Mouse (Mus musculus) inflammation-experienced regulatory T-cells, adult 6 months (primary cell): ENCODE measurements around the gene Angptl2. TPM values are rescaled to one million over a fixed set of nuclear protein-coding genes. Genes with fewer than 3 reads are reported as not detected.

ENCODE experiments used
- ATAC-seq: one replicate; pipeline ENCODE4 v1.8.0; 2017
- polyA plus RNA-seq, 3 experiments: library from polyadenylated mRNA; unstranded; fragments of 100-300 nt; shearing (Covaris generic); gene quantifications; one replicate each; pipeline ENCODE4 v1.2.1; 2017

Gene Angptl2
- 10 to 100 TPM; 17.1 to 19.5 (median 19.3) TPM for polyA plus RNA-seq

GRCm38 (mm10) chr2:33215700-33216509, at the start of gene Angptl2:
Angptl2 (plus strand) TSS chr2:33216069.
- ATAC-seq, result peak; percentile 90

- ATAC-seq, result no peak
Observed at GRCm38 (mm10) chr2:33167060-33167459, 48.8 kb upstream of the Angptl2 start.

- peak; percentile 71 for ATAC-seq
Observed at GRCm38 (mm10) chr2:33169445-33169844, 46.4 kb upstream of the Angptl2 start.

GRCm38 (mm10) chr2:33170777-33171565, 44.9 kb upstream of the Angptl2 start:
- ATAC-seq, result no peak

DNA sequence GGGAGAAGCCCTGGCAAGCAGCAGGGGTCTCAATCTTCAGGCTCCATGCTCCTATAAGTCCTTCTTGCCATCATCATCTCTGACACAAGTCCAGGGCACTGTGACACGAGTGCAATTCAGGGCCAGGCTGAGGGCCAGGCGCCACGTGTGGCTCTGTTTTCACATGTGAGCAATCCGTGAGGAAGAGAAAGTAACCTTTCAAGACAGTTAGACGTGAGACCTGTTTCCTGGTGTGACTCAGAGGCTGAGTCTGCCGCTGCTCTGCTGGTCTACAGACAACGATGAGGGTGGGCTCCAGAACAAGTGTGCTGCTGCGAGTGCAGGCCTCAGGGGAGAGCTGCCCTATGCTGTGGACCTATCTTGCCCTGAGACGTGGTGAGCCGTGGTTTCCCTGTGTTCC, 42.7 kb upstream of the Angptl2 start:
- ATAC-seq, result peak; percentile 30

DNA sequence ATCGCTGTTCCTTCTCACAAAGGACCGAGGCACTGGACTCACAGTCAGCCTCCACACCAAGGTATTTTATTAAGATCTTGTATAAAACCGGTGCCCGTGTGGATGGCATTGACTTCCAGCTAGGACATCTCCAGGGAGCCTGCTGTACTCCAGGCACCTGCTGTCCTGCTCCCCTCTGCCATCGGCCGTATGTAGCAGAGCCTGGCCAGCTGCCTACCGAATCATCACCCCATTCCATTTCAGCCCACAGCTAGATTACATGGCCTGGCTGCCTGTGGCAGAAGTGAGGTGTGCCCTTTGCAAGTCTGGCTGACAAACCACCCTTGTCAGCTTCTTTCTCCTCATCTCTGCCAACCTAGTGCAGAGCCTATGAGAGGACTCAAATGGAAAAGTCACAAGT, 42.2 kb upstream of the Angptl2 start:
- ATAC-seq, result no peak

DNA sequence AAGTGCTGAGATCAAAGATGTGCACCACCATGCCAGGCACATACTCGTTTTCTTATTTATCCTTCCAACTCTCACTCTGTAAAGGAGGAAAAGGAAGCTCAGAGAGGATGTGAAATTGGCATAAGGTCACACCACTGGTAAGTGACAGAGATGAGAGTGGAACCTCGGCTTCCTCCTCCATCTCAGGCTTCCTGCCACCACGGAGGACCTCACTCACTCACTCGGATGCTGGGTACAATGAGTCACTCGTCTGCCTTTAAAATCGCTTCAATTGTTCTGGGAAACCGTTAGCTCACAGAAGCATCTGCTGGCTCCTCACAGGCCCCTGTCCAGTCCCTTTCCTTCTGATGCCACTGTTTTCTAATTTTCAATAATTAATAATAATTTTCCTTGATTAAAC, 39.4 kb upstream of the Angptl2 start:
- ATAC-seq, result peak; percentile 68

DNA sequence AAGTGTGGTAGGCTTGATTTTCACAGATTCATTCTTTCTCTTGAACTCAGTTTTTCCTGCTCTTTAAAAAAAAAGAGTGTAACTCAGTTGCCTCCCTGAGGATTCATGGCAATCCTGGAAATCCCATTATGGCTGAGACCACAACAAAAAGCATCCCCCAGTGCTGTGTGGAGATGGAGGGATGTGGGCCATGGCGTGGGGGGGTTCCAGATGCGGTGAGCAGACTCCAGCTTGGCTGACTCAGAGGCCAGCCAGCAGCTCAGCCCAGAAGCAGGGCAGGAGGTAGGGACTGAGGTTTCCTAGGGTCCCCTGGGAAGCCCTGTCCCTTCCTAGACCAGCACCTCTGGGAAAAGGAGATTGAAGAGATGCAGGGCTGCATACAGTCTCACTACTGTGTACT, 38.9 kb upstream of the Angptl2 start:
- ATAC-seq, result peak; percentile 29

DNA sequence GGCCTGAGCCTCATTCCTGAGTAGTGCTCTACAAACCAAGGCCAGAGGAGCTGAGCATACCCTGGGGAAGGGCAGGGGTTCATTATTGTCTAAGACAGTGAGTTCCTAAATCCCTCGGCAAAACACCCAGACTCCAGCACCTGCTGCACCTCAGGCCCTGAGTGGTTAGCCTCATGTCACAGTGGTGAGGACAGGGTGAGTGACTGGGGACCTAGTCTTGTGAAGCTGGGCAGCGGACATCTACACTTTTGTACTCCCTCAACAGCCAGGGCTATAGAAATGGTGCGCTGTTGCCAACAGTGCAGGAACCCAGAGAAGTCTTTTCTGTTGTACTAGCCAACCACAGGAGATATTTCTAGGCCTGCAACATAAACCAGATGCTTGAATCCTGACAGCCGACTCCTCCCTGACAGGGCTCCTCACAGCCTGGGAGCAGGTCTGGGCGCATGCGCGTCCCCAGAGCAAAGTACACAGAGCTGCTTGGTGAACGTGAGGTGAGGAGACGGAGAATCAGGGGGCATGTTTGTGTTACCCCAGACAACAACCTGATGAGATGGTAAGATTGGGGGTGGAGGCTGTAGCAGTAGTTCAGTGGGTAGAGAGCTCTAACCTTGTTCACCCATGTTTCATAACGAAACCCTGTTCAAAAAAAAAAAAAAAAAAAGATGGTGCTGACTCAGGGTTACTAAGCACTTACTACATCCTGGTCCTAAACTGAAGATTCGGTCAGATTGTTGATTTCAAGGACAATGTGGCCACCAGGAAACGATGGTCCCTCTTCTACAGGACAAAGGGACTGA, 38.2 kb upstream of the Angptl2 start:
- no peak for ATAC-seq

GRCm38 (mm10) chr2:33178243-33178932, 37.5 kb upstream of the Angptl2 start:
- no peak for ATAC-seq

DNA sequence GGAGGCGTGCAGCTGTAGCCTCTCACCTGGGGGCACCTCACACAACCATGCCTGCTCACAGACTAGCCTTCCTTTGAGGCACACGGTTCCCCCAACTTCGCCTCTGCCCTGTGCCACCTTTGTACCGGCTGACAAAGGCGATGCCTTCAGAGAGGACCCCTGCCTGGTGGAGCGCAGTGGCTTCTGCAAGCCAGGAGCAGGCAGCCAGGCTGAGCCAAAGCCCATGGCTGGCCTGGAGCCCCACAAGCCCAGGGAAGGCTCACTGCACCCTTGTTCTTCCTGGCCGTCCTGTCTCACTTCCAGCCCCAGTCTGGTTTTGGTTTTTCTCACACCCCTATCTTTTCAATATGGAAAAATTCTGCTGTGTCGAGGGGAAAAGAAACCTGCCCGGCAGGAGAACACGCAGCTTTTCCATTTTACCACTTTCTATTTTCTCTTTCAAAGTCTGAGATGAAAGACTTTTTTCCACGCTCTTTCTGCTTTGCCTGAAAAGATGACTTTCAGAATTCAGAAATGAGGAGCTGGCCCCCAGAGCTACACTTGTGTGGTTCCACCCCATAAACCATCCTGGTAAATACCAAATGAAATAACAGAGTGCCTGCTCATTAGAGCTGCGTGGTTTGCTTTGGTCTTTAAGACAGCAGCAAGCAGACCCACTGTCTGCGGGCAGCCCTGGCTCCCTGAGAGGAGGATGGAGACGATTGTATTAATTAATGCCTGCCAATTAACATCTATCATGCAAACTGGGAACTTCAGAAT, 36.5 kb upstream of the Angptl2 start:
- peak; percentile 3 for ATAC-seq

DNA sequence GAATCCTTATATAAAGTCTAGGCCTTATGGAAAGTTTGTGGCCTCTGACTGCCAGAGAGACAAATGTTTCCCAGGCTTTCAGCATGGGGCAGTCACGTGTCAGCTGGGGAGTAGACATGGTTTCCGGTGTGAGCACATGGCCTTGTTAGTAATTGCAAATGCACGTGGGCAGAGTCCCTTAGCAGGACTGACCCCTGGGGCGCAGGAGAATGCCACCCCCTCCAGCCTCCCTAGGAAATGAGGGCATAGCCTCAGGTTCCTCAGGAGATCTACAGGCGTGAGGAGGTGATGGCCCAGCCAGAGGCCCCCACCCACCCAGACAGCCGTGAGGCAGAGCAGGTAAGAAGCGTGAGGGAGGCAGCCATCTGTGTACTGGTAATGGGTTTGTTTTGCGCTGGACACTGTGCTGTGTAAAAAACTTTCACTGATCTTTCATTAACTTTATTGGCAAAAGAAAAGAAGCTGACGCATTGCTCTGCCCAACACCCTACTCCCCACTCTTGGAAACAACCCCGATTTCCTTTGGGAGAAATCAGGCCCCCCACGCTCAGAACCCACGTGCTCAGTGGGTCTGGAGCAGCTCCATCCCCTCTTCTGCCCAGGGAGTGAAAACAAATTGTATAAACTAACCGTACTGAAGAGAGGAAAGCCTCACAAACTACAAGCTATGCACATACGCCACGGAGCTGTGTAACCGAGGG, 35.8 kb upstream of the Angptl2 start:
- peak; percentile 57 for ATAC-seq

- ATAC-seq, result no peak
Observed at GRCm38 (mm10) chr2:33183321-33183720, 32.5 kb upstream of the Angptl2 start.

GRCm38 (mm10) chr2:33184641-33185040, 31.2 kb upstream of the Angptl2 start:
- ATAC-seq, result no peak

GRCm38 (mm10) chr2:33185258-33185657, 30.6 kb upstream of the Angptl2 start:
- ATAC-seq, result no peak

GRCm38 (mm10) chr2:33186505-33186904, 29.4 kb upstream of the Angptl2 start:
- no peak for ATAC-seq

DNA sequence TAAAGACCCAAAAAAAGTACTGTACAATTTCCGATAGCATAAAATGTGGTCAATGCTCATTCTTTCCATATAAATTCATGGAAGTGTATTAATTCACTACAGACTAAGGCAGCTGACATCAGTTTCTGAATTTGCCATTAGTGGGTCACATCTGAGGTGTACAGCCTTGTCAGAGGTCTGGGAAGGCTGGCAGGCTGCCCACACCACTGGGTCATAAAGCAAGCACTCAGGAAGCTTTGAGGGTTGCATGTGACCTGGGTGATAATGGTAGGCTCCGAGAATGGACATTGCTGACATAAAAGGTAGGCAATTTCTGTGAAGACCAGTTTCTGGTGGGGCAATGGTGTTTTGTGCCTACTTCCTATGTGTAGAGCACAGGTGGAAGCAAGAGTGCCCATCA, 28.0 kb upstream of the Angptl2 start:
- ATAC-seq, result no peak

GRCm38 (mm10) chr2:33188925-33189670, 26.8 kb upstream of the Angptl2 start:
- ATAC-seq, result no peak

- ATAC-seq, result no peak
Observed at GRCm38 (mm10) chr2:33189976-33190375, 25.9 kb upstream of the Angptl2 start.
